Mouse (Mus musculus) frontal cortex, adult 2 months (tissue): Measurements from ENCODE around the gene Ywhab. TPM values are rescaled to one million over a fixed set of nuclear protein-coding genes. Genes with fewer than 3 reads are reported as not detected.

Experiments used
- DNase-seq, 2 experiments: peaks; one replicate each; pipeline ENCODE4 v3.0.0; 2022; ENCODE audit warnings: low spot score in 1 of 2; ENCODE audit errors: extremely low spot score in 1 of 2
- polyA plus RNA-seq: library from polyadenylated mRNA; depleted of rRNA; stranded (reverse); fragments of >200 nt; gene quantifications from 2 replicates; pipeline ENCODE4 v1.2.3, GENCODE M21; 2012

Ywhab gene
- polyA plus RNA-seq, 1 experiment = 291 TPM

- DNase-seq = no peak
These were observed 13.3 kb downstream of the Ywhab start for GRCm38 (mm10) chr2:164007987-164008545.

DNA sequence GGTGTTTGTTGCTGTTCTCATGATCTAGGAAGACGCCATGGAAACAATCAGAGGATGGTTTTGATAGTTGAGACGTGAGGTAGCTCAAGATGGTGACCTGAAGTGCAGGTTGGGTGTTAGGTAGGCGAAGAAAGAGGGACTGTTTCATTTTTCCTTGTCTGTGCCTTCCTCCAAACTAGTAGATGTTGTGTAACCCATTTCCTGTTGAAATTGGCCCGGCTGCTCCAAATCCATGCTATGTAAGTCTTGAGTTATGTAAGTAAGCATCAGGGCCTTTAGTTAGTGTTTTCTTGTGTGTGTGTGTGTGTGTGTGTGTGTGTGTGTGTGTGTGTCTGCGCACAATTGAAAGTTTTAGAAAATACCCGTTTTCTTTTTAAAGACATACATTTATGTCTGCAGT is 14.5 kb downstream of the Ywhab start:
- no peak for DNase-seq

GRCm38 (mm10) chr2:164010496-164010895 is 15.7 kb downstream of the Ywhab start:
- DNase-seq = no peak

DNA sequence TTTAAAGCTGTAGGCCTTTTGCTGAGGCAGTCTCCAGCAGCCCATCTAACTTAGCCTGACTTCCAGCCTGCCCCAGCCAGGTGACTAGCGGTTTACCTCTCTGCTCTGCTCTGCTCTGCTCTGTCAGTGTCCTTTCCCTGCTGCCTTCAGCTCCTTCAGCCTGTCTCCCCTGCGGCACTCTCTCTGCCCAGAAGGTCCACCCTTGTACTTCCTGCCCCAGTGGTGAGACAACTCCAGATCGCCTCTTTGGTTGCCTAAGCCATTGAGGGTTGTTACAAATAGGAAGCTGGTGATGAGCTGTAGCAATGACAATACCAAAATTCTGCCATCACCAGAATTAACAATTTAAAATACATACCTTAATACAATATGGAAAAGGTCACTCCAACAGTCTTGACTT is 16.2 kb downstream of the Ywhab start:
- no peak for DNase-seq

GRCm38 (mm10) chr2:164015304-164015703 is 20.5 kb downstream of the Ywhab start:
- DNase-seq = no peak

DNA sequence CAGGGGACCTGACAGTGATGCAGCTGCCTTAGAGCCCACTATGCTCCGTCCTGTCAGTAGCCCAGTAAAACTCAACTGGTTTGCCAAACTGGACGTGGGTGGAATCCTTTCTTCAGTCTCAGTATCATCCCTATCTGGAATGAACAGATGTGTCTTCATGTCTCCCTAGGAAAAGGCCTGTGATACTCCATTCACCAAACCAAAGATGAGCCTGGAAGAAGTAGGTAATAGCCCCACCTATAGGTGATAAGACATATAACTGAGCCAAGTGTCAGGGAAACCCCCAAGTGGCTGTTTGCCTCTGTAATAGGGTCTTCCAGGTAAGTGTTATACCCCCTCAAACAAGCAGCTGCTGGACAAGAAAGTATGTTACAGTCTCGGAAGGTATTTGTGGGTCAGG is 24.1 kb downstream of the Ywhab start:
- DNase-seq = no peak

GRCm38 (mm10) chr2:164019943-164020342 is 25.2 kb downstream of the Ywhab start:
- DNase-seq = no peak

DNA sequence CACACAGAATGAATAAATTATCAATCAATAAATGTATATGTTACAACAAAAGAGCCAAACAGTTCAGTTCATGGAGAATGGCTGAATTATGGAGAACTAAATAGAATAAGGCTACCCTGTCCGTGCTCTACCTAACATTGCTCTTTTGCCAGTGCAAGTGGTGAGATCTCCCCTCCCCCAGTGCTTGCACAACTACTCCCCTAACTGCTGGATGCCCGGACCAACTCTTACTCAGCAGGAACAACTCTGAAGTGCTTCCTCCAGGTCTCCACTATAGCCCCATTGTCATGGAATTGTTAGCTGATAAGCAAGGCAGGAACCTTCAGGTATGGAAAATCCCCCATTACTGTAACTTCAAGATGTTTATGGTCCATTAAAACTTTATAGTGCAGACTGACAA is 27.3 kb downstream of the Ywhab start:
- no peak for DNase-seq

GRCm38 (mm10) chr2:164025150-164025549 is 30.4 kb downstream of the Ywhab start, which contains the start of gene Pabpc1l:
Pabpc1l (plus strand) TSS chr2:164025450.
- no peak for DNase-seq

- no peak for DNase-seq
These were observed 36.4 kb downstream of the Ywhab start for GRCm38 (mm10) chr2:164031147-164031546.

DNA sequence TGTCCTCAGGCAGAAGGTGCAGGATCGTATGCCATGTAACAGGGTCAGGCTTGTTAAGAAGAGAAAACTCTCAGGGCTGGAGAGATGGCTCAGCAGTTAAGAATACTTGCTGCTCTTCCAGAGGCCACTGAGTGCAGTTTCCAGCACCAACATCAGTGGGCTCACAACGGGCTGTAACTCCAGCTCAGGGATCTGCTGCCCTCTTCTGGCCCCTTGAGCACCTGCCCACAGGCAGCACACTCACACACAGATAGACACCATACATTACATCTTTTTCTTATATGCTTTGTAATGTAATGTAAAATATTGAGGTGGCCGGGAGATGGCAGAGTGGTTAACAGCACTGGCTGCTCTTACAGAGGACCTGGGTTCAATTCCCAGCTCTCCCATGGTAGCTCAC is 38.2 kb downstream of the Ywhab start:
- DNase-seq = no peak

- no peak for DNase-seq
These were observed 41.8 kb downstream of the Ywhab start for GRCm38 (mm10) chr2:164036520-164037019.

- no peak for DNase-seq
These were observed 43.8 kb downstream of the Ywhab start for GRCm38 (mm10) chr2:164038407-164039028.

GRCm38 (mm10) chr2:164040949-164041348 is 46.2 kb downstream of the Ywhab start:
- DNase-seq = no peak

DNA sequence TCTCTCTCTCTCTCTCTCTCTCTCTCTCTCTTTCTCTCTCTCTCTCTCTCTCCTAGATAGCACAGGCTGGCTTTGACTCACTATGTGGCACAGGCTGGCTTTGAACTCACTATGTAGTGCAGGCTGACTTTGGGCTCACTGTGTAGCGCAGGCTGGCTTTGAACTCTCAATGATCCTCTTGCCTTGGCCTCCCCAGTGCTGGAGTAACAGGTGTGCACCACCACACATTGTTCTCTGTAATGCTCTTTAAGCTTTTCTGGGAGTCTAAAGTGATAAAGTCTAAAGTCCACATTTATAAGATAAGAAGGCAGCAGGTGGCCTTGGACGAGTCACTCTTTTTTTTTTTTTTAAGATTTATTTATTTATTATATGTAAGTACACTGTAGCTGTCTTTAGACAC is 46.8 kb downstream of the Ywhab start:
- DNase-seq = no peak

GRCm38 (mm10) chr2:164047197-164047690 is 52.5 kb downstream of the Ywhab start:
- no peak for DNase-seq

GRCm38 (mm10) chr2:164053767-164054166 is 59.0 kb downstream of the Ywhab start:
- DNase-seq = peak in 1 of 2 experiments; percentile 24

- no peak for DNase-seq
These were observed 59.9 kb downstream of the Ywhab start for GRCm38 (mm10) chr2:164054671-164055070.

DNA sequence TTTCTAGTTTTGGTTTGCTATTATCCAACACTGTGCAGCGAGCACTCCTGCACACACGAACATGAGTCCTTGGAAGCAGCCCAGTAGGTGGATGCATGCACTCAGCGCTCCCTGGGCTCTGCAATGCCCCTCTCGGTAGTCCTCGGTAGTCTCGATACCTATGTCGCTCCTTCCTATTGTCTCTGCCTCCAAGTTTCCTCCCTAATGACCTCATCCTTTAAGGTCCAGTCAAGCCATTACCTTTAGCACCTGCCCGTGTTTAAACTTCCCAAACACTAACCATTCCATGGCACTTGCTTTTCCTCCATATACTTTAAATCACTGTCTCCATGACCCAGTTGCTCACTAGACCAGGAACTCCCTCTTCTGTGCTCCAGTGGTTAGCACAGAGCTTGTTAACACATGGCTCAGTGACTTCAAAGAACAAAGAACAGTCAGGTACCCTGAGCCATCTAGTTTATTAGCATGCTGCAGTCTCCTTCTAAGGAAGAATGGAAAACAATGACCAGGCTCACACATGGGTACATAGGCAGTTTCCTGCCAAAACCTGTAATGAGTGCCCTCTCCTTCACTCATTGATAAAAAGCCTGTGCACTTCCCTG is 65.0 kb downstream of the Ywhab start:
- no peak for DNase-seq
